Mouse (Mus musculus): ENCODE measurements around the gene Zfp952.

DNA sequence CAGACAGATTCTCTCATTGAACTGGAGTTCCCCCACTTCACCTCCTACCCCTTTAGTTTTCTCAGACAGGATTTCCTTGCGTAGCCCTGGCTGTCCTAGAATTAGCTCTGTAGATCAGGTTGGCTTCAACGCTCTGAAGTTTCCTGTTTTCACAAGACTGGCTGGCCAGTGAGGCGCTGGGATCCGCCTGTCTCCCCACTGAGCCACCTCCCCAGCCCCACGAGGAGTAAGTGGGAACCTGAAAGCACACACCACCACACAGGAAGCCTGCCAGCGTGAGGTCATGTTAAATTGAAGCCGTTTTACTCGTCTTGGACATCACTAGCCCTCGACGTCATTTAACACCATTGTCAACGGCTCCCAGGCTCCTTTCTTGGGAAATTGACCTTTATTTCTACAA lies 41.9 kb upstream of the Zfp952 start:
- TF ChIP-seq POLR2A (IDR thresholded peaks at IDR 0.05; ENCODE audit: low read depth, low read length), result no peak
- no peak for TF ChIP-seq CTCF (IDR thresholded peaks at IDR 0.05; ENCODE audit: extremely low read depth, insufficient read depth, insufficient read length, insufficient replicate concordance)
